Mouse (Mus musculus) thymus, adult 2 months (tissue): ENCODE measurements at regions not wholly inside any gene's neighbourhood (a gene's known extent, or its start where the extent isn't known, plus 50 kb on each side); places are given as distances from the start of the nearest gene placed in this dataset.
"Not testable (repeated sequence)": the region's sequence is repeated elsewhere in the genome, so short reads cannot be mapped to it uniquely, and the experiment has no call there.

Experiments used
- DNase-seq: peaks from one replicate; pipeline ENCODE4 v3.0.0; 2021
- H3K27ac ChIP-seq: fragments of 200-500 bp; 2 replicates; pipeline ENCODE4 v1.5.1; 2012; ENCODE audit warnings: low read length, control low read depth; ENCODE audit not compliant: control insufficient read depth, insufficient read depth
- H3K27me3 ChIP-seq: fragments of 200-500 bp; 2 replicates; pipeline ENCODE4 v1.6.1; 2012; ENCODE audit warnings: mild to moderate bottlenecking, low read length, moderate library complexity, mixed read lengths; ENCODE audit not compliant: control insufficient read depth, insufficient read depth
- H3K36me3 ChIP-seq: fragments of 200-500 bp; 2 replicates; pipeline ENCODE4 v1.6.1; 2012; ENCODE audit warnings: mild to moderate bottlenecking, low read length, moderate library complexity; ENCODE audit not compliant: control insufficient read depth, insufficient read depth
- H3K4me1 ChIP-seq: fragments of 200-500 bp; replicated peaks from 2 replicates; pipeline ENCODE4 v1.6.1; 2012; ENCODE audit warnings: low read length; ENCODE audit not compliant: control insufficient read depth, insufficient read depth
- H3K4me3 ChIP-seq: fragments of 200-500 bp; 2 replicates; pipeline ENCODE4 v1.5.1; 2012; ENCODE audit warnings: mild to moderate bottlenecking, low read length, control low read depth, moderate library complexity; ENCODE audit not compliant: control insufficient read depth, insufficient read depth
- CTCF ChIP-seq: fragments of 200-500 bp; IDR thresholded peaks from 2 replicates; pipeline ENCODE4 v1.5.1; 2012; ENCODE audit warnings: mild to moderate bottlenecking, control low read depth, low read length, moderate library complexity, borderline replicate concordance; ENCODE audit not compliant: control insufficient read depth, poor library complexity, insufficient read depth; ENCODE audit errors: extremely low read depth
- POLR2A ChIP-seq: fragments of 200-500 bp; IDR thresholded peaks from 2 replicates; pipeline ENCODE4 v1.6.1; 2012; ENCODE audit warnings: mild to moderate bottlenecking, low read length, control low read depth, moderate library complexity; ENCODE audit not compliant: control insufficient read depth, poor library complexity, insufficient read depth; ENCODE audit errors: extremely low read depth
- WGBS: fragments of 180-500 bp; shearing (Covaris S2); methylation state at CpG from one replicate; pipeline ENCODE4 v1.1.7; 2018; 5-methylcytosine and 5-hydroxymethylcytosine counted together

- no peak overlapping the region for H3K27ac ChIP-seq
- 98% methylated on average over 4 of the region's 4 CpGs for WGBS
- TF ChIP-seq CTCF (no peak), POLR2A (no peak)
- no peaks in the 10 kb centered on the region for H3K36me3 ChIP-seq
- no peak for DNase-seq
- H3K27me3 ChIP-seq = no peaks in the 10 kb centered on the region
- no peaks in the 10 kb centered on the region for H3K4me1 ChIP-seq
- H3K4me3 ChIP-seq = no peak overlapping the region
Observed at GRCm38 (mm10) chr13:89375526-89376474, 163.8 kb upstream of the Hapln1 start.

GRCm38 (mm10) chr13:89378365-89378764 lies 161.2 kb upstream of the Hapln1 start:
- H3K27me3 ChIP-seq = no peaks in the 10 kb centered on the region
- no peak overlapping the region for H3K27ac ChIP-seq
- H3K4me3 ChIP-seq = no peak overlapping the region
- no peaks in the 10 kb centered on the region; the same call in 1 of the 2 replicates for H3K4me1 ChIP-seq
- 96% methylated on average over 4 of the region's 4 CpGs for WGBS
- DNase-seq = no peak
- H3K36me3 ChIP-seq = no peaks in the 10 kb centered on the region
- no peak for TF ChIP-seq POLR2A
- TF ChIP-seq CTCF = no peak

DNA sequence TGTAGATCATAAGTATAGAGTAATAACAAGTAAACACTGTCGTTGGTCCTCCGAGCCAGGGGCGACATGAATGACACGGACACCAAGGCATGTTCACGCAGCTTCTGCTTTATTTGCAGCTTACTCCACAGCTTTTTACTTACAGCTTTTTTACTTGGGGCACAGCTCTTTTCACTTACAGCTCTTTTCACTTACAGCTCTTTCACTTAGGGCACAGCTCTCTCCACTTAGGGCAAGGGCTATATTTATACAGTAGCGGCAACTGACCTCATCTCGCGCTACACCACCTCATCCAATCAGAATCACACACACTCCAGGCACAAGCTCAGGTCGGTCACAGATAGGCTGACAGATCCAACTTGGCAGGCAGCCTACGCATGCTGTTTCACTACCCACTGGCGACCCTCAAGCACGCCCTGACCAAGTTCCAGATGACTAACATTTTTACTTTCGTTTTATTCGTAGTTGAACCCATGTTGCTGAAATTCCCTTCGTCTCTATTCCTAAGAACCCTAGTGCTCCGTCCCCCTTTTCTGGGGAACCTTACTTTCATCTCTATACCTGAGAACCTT lies 155.9 kb upstream of the Hapln1 start:
- not testable (repeated sequence) for H3K27ac ChIP-seq, H3K36me3 ChIP-seq, H3K4me3 ChIP-seq, H3K27me3 ChIP-seq, DNase-seq, H3K4me1 ChIP-seq
- 93% methylated on average over 16 of the region's 16 CpGs for WGBS

- Histone ChIP-seq H3K27ac (no peak overlapping the region), H3K4me1 (no peaks in the 10 kb centered on the region; the same call in 1 of the 2 replicates), H3K27me3 (no peaks in the 10 kb centered on the region), H3K36me3 (no peaks in the 10 kb centered on the region), H3K4me3 (peak overlapping the region; percentile 32)
- no peak for DNase-seq
- TF ChIP-seq POLR2A (no peak), CTCF (no peak)
- WGBS = 80% methylated on average over 11 of the region's 11 CpGs
Observed at GRCm38 (mm10) chr13:89384598-89385145, 154.9 kb upstream of the Hapln1 start.

DNA sequence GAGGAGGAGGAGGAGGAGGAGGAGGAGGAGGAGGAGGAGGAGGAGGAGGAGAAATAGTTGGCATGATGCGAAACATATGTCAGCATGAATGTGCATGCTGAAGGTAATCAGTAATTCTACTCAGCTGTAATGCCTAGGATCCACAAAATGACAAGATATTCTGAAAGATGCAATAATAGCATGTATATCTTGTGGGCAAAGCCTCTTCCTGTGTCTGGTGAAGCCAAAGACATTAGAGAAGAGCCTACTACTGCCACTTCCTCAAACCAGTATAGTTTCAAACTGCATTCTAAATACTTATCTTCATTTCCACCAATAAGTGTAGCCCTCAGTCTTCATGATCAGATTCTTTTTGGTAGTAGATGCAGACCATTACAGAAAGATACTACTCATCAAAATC lies 152.2 kb upstream of the Hapln1 start:
- no peak for TF ChIP-seq POLR2A
- no peak overlapping the region for H3K4me3 ChIP-seq
- H3K27me3 ChIP-seq = no peaks in the 10 kb centered on the region
- H3K36me3 ChIP-seq = no peaks in the 10 kb centered on the region
- no peaks in the 10 kb centered on the region; the same call in 1 of the 2 replicates for H3K4me1 ChIP-seq
- no peak overlapping the region for H3K27ac ChIP-seq
- DNase-seq = no peak
- WGBS = 94% methylated on average over 1 of the region's 1 CpGs

GRCm38 (mm10) chr13:89389149-89389548 lies 150.4 kb upstream of the Hapln1 start:
- 28% methylated on average over 1 of the region's 1 CpGs for WGBS
- TF ChIP-seq POLR2A = no peak
- TF ChIP-seq CTCF = no peak
- DNase-seq = no peak
- H3K4me3 ChIP-seq = no peak overlapping the region
- no peaks in the 10 kb centered on the region for H3K27me3 ChIP-seq
- H3K4me1 ChIP-seq = no peaks in the 10 kb centered on the region
- H3K36me3 ChIP-seq = no peaks in the 10 kb centered on the region
- no peak overlapping the region for H3K27ac ChIP-seq

- Histone ChIP-seq H3K27me3 (no peaks in the 10 kb centered on the region), H3K4me1 (no peaks in the 10 kb centered on the region), H3K36me3 (no peaks in the 10 kb centered on the region), H3K27ac (no peak overlapping the region), H3K4me3 (no peak overlapping the region)
- DNase-seq = no peak
- TF ChIP-seq CTCF = no peak
- TF ChIP-seq POLR2A = no peak
- WGBS = 88% methylated on average over 5 of the region's 5 CpGs
Observed at GRCm38 (mm10) chr13:89394717-89395344, 144.8 kb upstream of the Hapln1 start.
